Mouse (Mus musculus) embryonic facial prominence, embryonic 11.5 days (tissue): ENCODE results near the gene Gng11. TPM values are rescaled to one million over a fixed set of nuclear protein-coding genes. Genes with fewer than 3 reads are reported as not detected.

Experiments
- ATAC-seq: fragments of 200-750 bp; cut with Nextera tagmentation; replicated peaks from 2 replicates; pipeline ENCODE4 v1.8.0; 2017; ENCODE audit warnings: low read depth; ENCODE audit not compliant: insufficient number of reproducible peaks, low FRiP score, low TSS enrichment
- DNase-seq: peaks from one replicate; pipeline ENCODE4 v3.0.0-alpha.2; 2015; ENCODE audit warnings: low spot score
- H3K27ac ChIP-seq: fragments of 300-500 bp; sonication (generic); replicated peaks from 2 replicates; pipeline ENCODE4 v1.5.1; 2014; ENCODE audit warnings: mild to moderate bottlenecking, low read depth, low read length, control low read depth
- H3K27me3 ChIP-seq: fragments of 300-500 bp; sonication (generic); 2 replicates; pipeline ENCODE4 v1.6.1; 2014; ENCODE audit warnings: mild to moderate bottlenecking, low read length, moderate library complexity, mixed read lengths; ENCODE audit not compliant: control insufficient read depth, insufficient read depth
- H3K36me3 ChIP-seq: fragments of 300-500 bp; sonication (generic); replicated peaks from 2 replicates; pipeline ENCODE4 v1.6.1; 2014; ENCODE audit warnings: low read depth, mild to moderate bottlenecking, low read length, moderate library complexity, mixed read lengths; ENCODE audit not compliant: control insufficient read depth, insufficient read depth
- H3K4me1 ChIP-seq: fragments of 300-500 bp; sonication (generic); 2 replicates; pipeline ENCODE4 v1.6.1; 2014; ENCODE audit warnings: low read length, mixed read lengths; ENCODE audit not compliant: control insufficient read depth, insufficient read depth
- H3K4me2 ChIP-seq: fragments of 300-500 bp; sonication (generic); 2 replicates; pipeline ENCODE4 v1.6.1; 2014; ENCODE audit warnings: low read depth, mild to moderate bottlenecking, control low read depth, low read length, moderate library complexity
- H3K4me3 ChIP-seq: fragments of 300-500 bp; sonication (generic); 2 replicates; pipeline ENCODE4 v1.5.1; 2014; ENCODE audit warnings: low read depth, low read length, control low read depth
- H3K9ac ChIP-seq: fragments of 300-500 bp; sonication (generic); replicated peaks from 2 replicates; pipeline ENCODE4 v1.6.1; 2014; ENCODE audit warnings: mild to moderate bottlenecking, control low read depth, low read length
- H3K9me3 ChIP-seq: fragments of 300-500 bp; sonication (generic); replicated peaks from 2 replicates; pipeline ENCODE4 v1.6.1; 2016; ENCODE audit warnings: mild to moderate bottlenecking, low read length, inconsistent platforms, mixed read lengths; ENCODE audit not compliant: control insufficient read depth
- WGBS: fragments of 180-500 bp; shearing (Covaris S2); extraction: QIAGEN DNeasy Blood & Tissue Kit; methylation state at CpG from one replicate; pipeline ENCODE4 v1.1.7; 2014; 5-methylcytosine and 5-hydroxymethylcytosine counted together
- polyA plus RNA-seq: library from polyadenylated mRNA; unstranded; fragments of >200 nt; fragmentation: Nextera tagmentation; extraction: Ambion mirVana; gene quantifications from 2 replicates; pipeline ENCODE4 v1.2.1, GENCODE M21; 2014

Gene Gng11
- polyA plus RNA-seq, 1 experiment from 2014 or later = 62.7 TPM

GRCm38 (mm10) chr6:3999296-3999695, 4.4 kb upstream of the Gng11 start:
- ATAC-seq = no peak
- Histone ChIP-seq H3K4me3 (no peak overlapping the region), H3K27me3 (no peaks in the 10 kb centered on the region), H3K4me2 (no peak overlapping the region), H3K36me3 (no peaks in the 10 kb centered on the region), H3K9ac (no peak overlapping the region), H3K9me3 (no peaks in the 10 kb centered on the region), H3K4me1 (no peaks in the 10 kb centered on the region), H3K27ac (no peak overlapping the region)
- WGBS = 67% methylated on average over 6 of the region's 6 CpGs
- DNase-seq = no peak

DNA sequence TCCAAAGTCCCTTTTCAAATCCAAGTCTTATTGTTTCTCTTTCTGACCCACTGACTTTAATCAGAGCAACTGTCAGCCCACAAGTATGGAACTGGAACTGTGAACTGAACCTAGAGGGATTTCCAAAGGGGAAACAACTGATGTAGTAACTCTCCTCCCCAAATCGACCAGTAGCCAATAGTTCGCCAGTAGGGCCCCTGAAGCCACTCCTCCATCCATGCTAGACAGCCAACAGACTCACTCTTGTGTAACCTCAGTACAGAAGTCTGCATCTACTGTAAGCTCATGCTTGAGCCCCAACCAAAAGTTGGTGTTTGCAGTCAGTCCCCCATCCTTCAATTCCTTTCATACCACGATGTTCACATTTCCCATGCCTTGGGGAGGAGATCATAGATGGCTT, 3.0 kb upstream of the Gng11 start:
- Histone ChIP-seq H3K9ac (no peak overlapping the region), H3K27me3 (no peaks in the 10 kb centered on the region), H3K4me2 (no peak overlapping the region), H3K9me3 (no peaks in the 10 kb centered on the region), H3K36me3 (no peaks in the 10 kb centered on the region), H3K27ac (no peak overlapping the region), H3K4me1 (no peaks in the 10 kb centered on the region), H3K4me3 (no peak overlapping the region)
- WGBS = 69% methylated on average over 3 of the region's 3 CpGs
- DNase-seq (no peak), ATAC-seq (no peak)

- no peak for DNase-seq
- Histone ChIP-seq H3K9me3 (no peaks in the 10 kb centered on the region), H3K4me2 (peak overlapping the region; percentile 67; the same call in 1 of the 2 replicates), H3K36me3 (no peaks in the 10 kb centered on the region), H3K27ac (no peak overlapping the region; the same call in 1 of the 2 replicates), H3K4me3 (no peak overlapping the region), H3K27me3 (no peaks in the 10 kb centered on the region), H3K4me1 (no peaks in the 10 kb centered on the region), H3K9ac (no peak overlapping the region)
- ATAC-seq = no peak
- 32% methylated on average over 4 of the region's 4 CpGs for WGBS
Measured at GRCm38 (mm10) chr6:4003445-4003844, 259 bp upstream of the Gng11 start.

DNA sequence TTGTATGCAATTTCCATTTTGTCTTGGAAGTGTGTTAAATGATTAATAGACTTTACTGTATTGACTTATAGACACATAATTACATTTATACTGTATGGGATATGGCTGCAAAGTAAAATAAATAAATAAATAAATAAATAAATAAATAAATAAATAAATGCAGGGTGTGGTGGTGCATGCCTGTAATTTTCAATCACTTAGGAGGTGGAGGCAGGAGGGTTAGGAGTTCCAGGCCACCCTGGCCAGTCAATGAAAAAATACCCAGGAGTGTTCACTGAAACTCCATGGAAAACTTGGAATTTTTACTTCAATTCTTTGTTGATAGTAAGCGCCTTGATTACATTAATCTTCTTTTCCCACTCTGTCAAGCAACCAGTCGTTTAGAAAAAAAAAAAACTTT, 1.1 kb downstream of the Gng11 start:
- H3K27me3 ChIP-seq = no peaks in the 10 kb centered on the region
- no peaks in the 10 kb centered on the region for H3K36me3 ChIP-seq
- WGBS = 77% methylated on average over 2 of the region's 2 CpGs
- no peak overlapping the region for H3K4me3 ChIP-seq
- no peak for ATAC-seq
- H3K9me3 ChIP-seq = no peaks in the 10 kb centered on the region
- no peaks in the 10 kb centered on the region for H3K4me1 ChIP-seq
- no peak for DNase-seq
- no peak overlapping the region for H3K27ac ChIP-seq
- H3K9ac ChIP-seq = no peak overlapping the region
- no peak overlapping the region for H3K4me2 ChIP-seq

GRCm38 (mm10) chr6:4008501-4009040, 4.9 kb downstream of the Gng11 start:
- Histone ChIP-seq H3K27me3 (no peaks in the 10 kb centered on the region), H3K9me3 (no peaks in the 10 kb centered on the region), H3K36me3 (no peaks in the 10 kb centered on the region), H3K27ac (no peak overlapping the region), H3K4me3 (no peak overlapping the region), H3K4me1 (no peaks in the 10 kb centered on the region), H3K9ac (no peak overlapping the region), H3K4me2 (no peak overlapping the region)
- ATAC-seq (no peak), DNase-seq (no peak)
- 75% methylated on average over 2 of the region's 2 CpGs for WGBS

DNA sequence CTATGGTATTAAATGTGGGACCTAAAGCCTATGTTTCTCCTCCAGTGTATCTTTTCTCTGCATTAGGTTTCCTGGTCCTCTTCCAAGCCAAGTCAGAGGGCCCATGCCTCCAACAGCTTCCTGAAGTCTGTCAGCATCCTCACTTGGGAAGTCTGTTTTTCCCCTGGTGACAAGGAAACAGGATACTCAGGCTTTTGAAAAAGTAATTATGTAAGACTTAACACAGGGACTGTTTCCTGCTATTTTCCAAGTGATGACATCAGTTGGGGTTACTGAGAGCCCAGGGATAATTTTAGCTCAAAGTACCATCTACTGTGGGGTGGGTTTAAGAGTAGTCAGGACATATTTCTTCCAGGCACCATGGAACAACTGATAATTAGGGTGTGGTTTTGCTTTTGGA, 5.8 kb downstream of the Gng11 start:
- Histone ChIP-seq H3K27me3 (no peaks in the 10 kb centered on the region), H3K4me3 (no peak overlapping the region), H3K27ac (no peak overlapping the region), H3K36me3 (no peaks in the 10 kb centered on the region), H3K4me1 (no peaks in the 10 kb centered on the region), H3K9ac (no peak overlapping the region), H3K9me3 (no peaks in the 10 kb centered on the region), H3K4me2 (no peak overlapping the region)
- DNase-seq (no peak), ATAC-seq (no peak)

GRCm38 (mm10) chr6:4022645-4023044, 18.9 kb downstream of the Gng11 start:
- Histone ChIP-seq H3K9ac (no peak overlapping the region), H3K9me3 (no peaks in the 10 kb centered on the region), H3K27me3 (no peaks in the 10 kb centered on the region), H3K4me3 (no peak overlapping the region), H3K36me3 (no peaks in the 10 kb centered on the region), H3K4me1 (no peaks in the 10 kb centered on the region), H3K27ac (no peak overlapping the region), H3K4me2 (no peak overlapping the region)
- DNase-seq (no peak), ATAC-seq (no peak)
- 81% methylated on average over 1 of the region's 1 CpGs for WGBS

GRCm38 (mm10) chr6:4026367-4026766, 22.7 kb downstream of the Gng11 start:
- Histone ChIP-seq H3K4me2 (no peak overlapping the region), H3K4me3 (no peak overlapping the region), H3K27me3 (no peaks in the 10 kb centered on the region), H3K4me1 (no peaks in the 10 kb centered on the region), H3K36me3 (no peaks in the 10 kb centered on the region), H3K27ac (no peak overlapping the region), H3K9ac (no peak overlapping the region), H3K9me3 (no peaks in the 10 kb centered on the region)
- DNase-seq (no peak), ATAC-seq (no peak)
- WGBS = 66% methylated on average over 2 of the region's 2 CpGs
